Mouse (Mus musculus) kidney, postnatal 0 days (tissue): ENCODE measurements around the gene Slc25a41. TPM values are rescaled to one million over a fixed set of nuclear protein-coding genes. Genes with fewer than 3 reads are reported as not detected.

Experiments
- ATAC-seq: fragments of 200-750 bp; cut with Nextera tagmentation; replicated peaks from 2 replicates; pipeline ENCODE4 v1.8.0; 2017; ENCODE audit warnings: low read depth, moderate number of reproducible peaks, moderate TSS enrichment, moderate library complexity; ENCODE audit not compliant: low FRiP score
- DNase-seq: peaks from one replicate; pipeline ENCODE4 v3.0.0-alpha.2; 2016; ENCODE audit warnings: low spot score
- H3K27ac ChIP-seq: fragments of 300-500 bp; sonication (generic); 2 replicates; pipeline ENCODE4 v1.5.1; 2014; ENCODE audit warnings: mild to moderate bottlenecking
- H3K27me3 ChIP-seq: fragments of 300-500 bp; sonication (generic); 2 replicates; pipeline ENCODE4 v1.6.1; 2014; ENCODE audit warnings: low read length, mixed read lengths; ENCODE audit not compliant: insufficient read depth
- H3K36me3 ChIP-seq: fragments of 300-500 bp; sonication (generic); 2 replicates; pipeline ENCODE4 v1.6.1; 2014; ENCODE audit warnings: low read length, mixed read lengths; ENCODE audit not compliant: insufficient read depth
- H3K4me1 ChIP-seq: fragments of 300-500 bp; sonication (generic); replicated peaks from 2 replicates; pipeline ENCODE4 v1.6.1; 2014; ENCODE audit warnings: antibody characterized with exemption, low read length, mixed read lengths; ENCODE audit not compliant: insufficient read depth
- H3K4me2 ChIP-seq: fragments of 300-500 bp; sonication (generic); 2 replicates; pipeline ENCODE4 v1.6.1; 2014; ENCODE audit warnings: mild to moderate bottlenecking, low read length, moderate library complexity, mixed read lengths
- H3K4me3 ChIP-seq: fragments of 300-500 bp; sonication (generic); replicated peaks from 2 replicates; pipeline ENCODE4 v1.5.1; 2014; ENCODE audit warnings: low read depth, low read length
- H3K9ac ChIP-seq: fragments of 300-500 bp; sonication (generic); 2 replicates; pipeline ENCODE4 v1.6.1; 2014; ENCODE audit warnings: low read depth, low read length
- H3K9me3 ChIP-seq: fragments of 300-500 bp; sonication (generic); replicated peaks from 2 replicates; pipeline ENCODE4 v1.6.1; 2016; ENCODE audit warnings: low read length, inconsistent platforms, mixed read lengths
- CTCF ChIP-seq: IDR thresholded peaks from 2 replicates; pipeline ENCODE4 v1.5.1; 2016; ENCODE audit warnings: antibody characterized with exemption, low read depth, mild to moderate bottlenecking, moderate library complexity
- WGBS: fragments of 180-500 bp; shearing (Covaris S2); extraction: QIAGEN DNeasy Blood & Tissue Kit; methylation state at CpG from one replicate; pipeline ENCODE4 v1.1.7; 2014; 5-methylcytosine and 5-hydroxymethylcytosine counted together
- polyA plus RNA-seq: library from polyadenylated mRNA; unstranded; fragments of >200 nt; fragmentation: Nextera tagmentation; extraction: Ambion mirVana; gene quantifications from 2 replicates; pipeline ENCODE4 v1.2.1, GENCODE M21; 2015

Gene Slc25a41
- polyA plus RNA-seq, 1 experiment from 2014 or later = not detected

- Histone ChIP-seq H3K36me3 (peaks cover 20% of the 10 kb centered on the region; the same call in 1 of the 2 replicates), H3K27me3 (no peaks in the 10 kb centered on the region), H3K4me3 (peak within 1 kb of the TSS; percentile 92), H3K9ac (peak within 1 kb of the TSS; percentile 99), H3K27ac (peak within 1 kb of the TSS; percentile 93), H3K4me2 (peak within 1 kb of the TSS; percentile 89), H3K4me1 (peaks cover 13% of the 10 kb centered on the region; the same call in 1 of the 2 replicates), H3K9me3 (no peaks in the 10 kb centered on the region)
- ATAC-seq (no peak), DNase-seq (no peak)
- no peak for TF ChIP-seq CTCF
- under 1% methylated on average over 81 of the region's 99 CpGs for WGBS
Observed at GRCm38 (mm10) chr17:57030931-57031660, 10.4 kb downstream of the Slc25a41 start, which contains the start of gene Khsrp. Gene Khsrp (minus strand): TSS chr17:57031522.

- ATAC-seq (no peak), DNase-seq (no peak)
- H3K9me3 ChIP-seq = no peaks in the 10 kb centered on the region
- H3K36me3 ChIP-seq = peaks cover 32% of the 10 kb centered on the region
- no peak overlapping the region for H3K27ac ChIP-seq
- no peaks in the 10 kb centered on the region for H3K27me3 ChIP-seq
- WGBS = 17% methylated on average over 8 of the region's 8 CpGs
- H3K9ac ChIP-seq = peak overlapping the region; percentile 99
- H3K4me2 ChIP-seq = peak overlapping the region; percentile 89
- peak overlapping the region; percentile 92 for H3K4me3 ChIP-seq
- H3K4me1 ChIP-seq = peaks cover 13% of the 10 kb centered on the region; the same call in 1 of the 2 replicates
- no peak for TF ChIP-seq CTCF
Observed at GRCm38 (mm10) chr17:57029691-57030090, 11.8 kb downstream of the Slc25a41 start.

- Histone ChIP-seq H3K27ac (no peak overlapping the region), H3K36me3 (peaks cover 54% of the 10 kb centered on the region), H3K9ac (no peak overlapping the region), H3K27me3 (no peaks in the 10 kb centered on the region), H3K4me3 (no peak overlapping the region), H3K4me2 (no peak overlapping the region), H3K4me1 (peaks cover 12% of the 10 kb centered on the region; the same call in 1 of the 2 replicates), H3K9me3 (no peaks in the 10 kb centered on the region)
- DNase-seq (no peak), ATAC-seq (no peak)
- no peak for TF ChIP-seq CTCF
- WGBS = 89% methylated on average over 4 of the region's 4 CpGs
Observed at GRCm38 (mm10) chr17:57027471-57027870, 14.0 kb downstream of the Slc25a41 start.

GRCm38 (mm10) chr17:57020960-57021359 is 20.5 kb downstream of the Slc25a41 start:
- Histone ChIP-seq H3K9me3 (no peaks in the 10 kb centered on the region), H3K27ac (no peak overlapping the region), H3K9ac (no peak overlapping the region), H3K36me3 (peaks cover 52% of the 10 kb centered on the region), H3K4me3 (no peak overlapping the region), H3K4me2 (no peak overlapping the region), H3K27me3 (no peaks in the 10 kb centered on the region), H3K4me1 (no peaks in the 10 kb centered on the region)
- DNase-seq (no peak), ATAC-seq (no peak)
- 92% methylated on average over 5 of the region's 5 CpGs for WGBS
- no peak for TF ChIP-seq CTCF

- Histone ChIP-seq H3K9me3 (no peaks in the 10 kb centered on the region), H3K4me2 (no peak overlapping the region), H3K9ac (no peak overlapping the region), H3K27me3 (no peaks in the 10 kb centered on the region), H3K4me3 (no peak overlapping the region), H3K4me1 (no peaks in the 10 kb centered on the region), H3K27ac (no peak overlapping the region), H3K36me3 (peaks cover 40% of the 10 kb centered on the region)
- WGBS = 79% methylated on average over 2 of the region's 2 CpGs
- TF ChIP-seq CTCF = no peak
- DNase-seq = no peak
- no peak; the same call in 1 of the 2 replicates for ATAC-seq
Observed at GRCm38 (mm10) chr17:57019693-57020092, 21.8 kb downstream of the Slc25a41 start.

- H3K9ac ChIP-seq = peak overlapping the region; percentile 78; the same call in 1 of the 2 replicates
- no peaks in the 10 kb centered on the region for H3K27me3 ChIP-seq
- H3K4me1 ChIP-seq = peaks cover 10% of the 10 kb centered on the region; the same call in 1 of the 2 replicates
- peak overlapping the region; percentile 91 for H3K27ac ChIP-seq
- WGBS = 59% methylated on average over 13 of the region's 13 CpGs
- peak overlapping the region; percentile 59 for H3K4me3 ChIP-seq
- no peak for TF ChIP-seq CTCF
- no peaks in the 10 kb centered on the region for H3K9me3 ChIP-seq
- DNase-seq (no peak), ATAC-seq (no peak)
- H3K4me2 ChIP-seq = peak overlapping the region; percentile 91
- H3K36me3 ChIP-seq = peaks cover 11% of the 10 kb centered on the region; the same call in 1 of the 2 replicates
Observed at GRCm38 (mm10) chr17:57012245-57012795, 29.1 kb downstream of the Slc25a41 start.
